Mouse (Mus musculus): ENCODE measurements around the gene Capn2. TPM values are rescaled to one million over a fixed set of nuclear protein-coding genes. Genes with fewer than 3 reads are reported as not detected.

Gene Capn2
- total RNA-seq, 2 experiments from 2014 or later = 67.3 to 72.8 TPM

DNA sequence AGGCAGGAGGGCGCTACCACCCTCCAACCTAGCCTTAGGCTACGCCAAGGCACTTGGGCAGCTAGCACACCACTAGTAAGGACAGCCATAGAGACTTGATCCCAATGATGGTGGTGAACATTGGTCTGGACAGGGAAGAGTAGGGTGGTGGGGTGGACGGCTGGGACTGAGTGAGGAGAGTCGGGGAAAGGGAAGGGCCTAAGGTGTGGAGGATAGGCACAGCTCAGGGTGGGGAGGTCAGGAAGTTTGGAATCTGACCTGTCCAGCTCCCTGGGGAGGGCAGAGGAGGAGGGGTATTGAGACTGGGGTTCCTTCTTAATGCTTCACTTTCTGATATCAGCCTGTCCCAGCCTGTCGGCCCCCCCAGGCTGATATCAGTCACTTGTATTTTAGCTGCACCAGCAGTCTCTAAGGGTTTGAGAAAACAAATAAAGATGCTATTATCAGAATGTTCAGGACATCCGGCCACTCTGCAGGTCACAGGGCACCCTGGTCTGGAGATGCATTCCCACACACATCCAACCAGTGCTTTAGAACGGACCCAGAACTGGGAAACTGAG lies 14.8 kb downstream of the Capn2 start:
- DNase-seq (ENCODE audit: low spot score in 2 of 2) = no peak

DNA sequence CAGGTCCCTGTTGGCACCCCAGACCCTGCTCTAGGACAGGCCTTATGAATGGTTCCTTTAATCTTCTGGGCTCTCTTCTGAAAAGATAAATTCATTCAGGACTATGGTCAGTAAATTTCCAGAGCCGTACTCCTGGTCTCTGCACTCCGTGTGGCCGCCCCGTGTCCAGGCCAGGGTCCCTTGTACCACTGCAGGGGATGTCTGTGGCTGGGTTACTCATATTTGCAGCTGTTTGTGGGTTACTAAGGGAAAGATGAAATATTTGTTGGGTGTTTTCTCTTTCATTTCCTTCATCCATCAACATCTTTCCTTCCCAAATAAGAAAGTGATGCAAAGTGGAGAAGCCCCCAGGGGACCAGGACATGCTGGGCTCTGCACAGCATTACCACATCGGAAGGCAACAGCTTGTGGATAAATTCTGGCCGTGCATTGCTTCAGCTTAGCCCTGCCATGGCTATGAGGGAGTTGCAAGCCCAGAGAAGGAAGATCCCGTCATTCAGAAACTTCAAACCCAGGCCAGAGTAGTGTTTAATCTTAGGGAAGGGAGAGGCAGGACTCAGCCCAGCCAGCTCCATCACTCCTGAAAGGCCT lies 15.5 kb downstream of the Capn2 start:
- no peak for DNase-seq (ENCODE audit: low spot score in 2 of 2)

DNA sequence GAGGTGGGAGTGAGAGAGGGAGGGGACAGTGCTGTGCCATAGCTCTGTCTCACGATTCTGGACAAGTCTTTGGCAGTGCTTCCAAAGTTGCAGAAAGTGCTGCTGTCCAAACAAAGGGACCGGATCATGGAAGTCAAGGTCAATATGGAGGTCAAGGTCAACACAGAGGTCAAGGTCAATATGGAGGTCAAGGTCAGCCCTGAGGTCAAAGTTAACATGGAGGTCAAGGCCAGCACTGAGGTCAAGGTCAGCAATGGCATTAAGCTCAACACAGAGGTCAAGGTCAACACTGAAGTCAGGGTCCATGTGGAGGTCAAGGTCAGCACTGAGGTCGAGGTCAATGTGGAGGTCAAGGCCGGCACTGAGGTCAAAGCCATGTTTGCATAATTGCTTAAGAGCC lies 16.6 kb downstream of the Capn2 start:
- DNase-seq (ENCODE audit: low spot score in 2 of 2) = no peak

DNA sequence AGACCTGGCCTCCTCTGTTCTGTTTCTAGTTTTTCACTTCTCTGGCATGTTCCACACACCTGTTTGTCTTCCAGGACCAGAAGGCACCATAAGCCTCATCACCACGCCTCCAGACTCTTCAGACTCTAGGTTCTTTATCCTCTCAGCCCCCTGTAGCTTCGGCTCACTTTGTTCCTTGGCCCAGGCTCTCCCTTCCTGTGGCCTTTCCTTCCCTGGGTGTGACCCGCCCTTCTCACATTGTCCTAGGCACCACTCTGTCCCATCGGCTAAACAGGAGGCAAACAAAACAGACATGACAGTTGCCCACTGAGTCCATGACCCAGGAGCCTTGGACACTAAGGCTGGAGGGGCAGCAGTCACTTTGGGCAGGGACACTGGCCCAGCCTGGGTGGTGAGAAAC lies 17.2 kb downstream of the Capn2 start:
- DNase-seq (ENCODE audit: low spot score in 2 of 2) = no peak

DNA sequence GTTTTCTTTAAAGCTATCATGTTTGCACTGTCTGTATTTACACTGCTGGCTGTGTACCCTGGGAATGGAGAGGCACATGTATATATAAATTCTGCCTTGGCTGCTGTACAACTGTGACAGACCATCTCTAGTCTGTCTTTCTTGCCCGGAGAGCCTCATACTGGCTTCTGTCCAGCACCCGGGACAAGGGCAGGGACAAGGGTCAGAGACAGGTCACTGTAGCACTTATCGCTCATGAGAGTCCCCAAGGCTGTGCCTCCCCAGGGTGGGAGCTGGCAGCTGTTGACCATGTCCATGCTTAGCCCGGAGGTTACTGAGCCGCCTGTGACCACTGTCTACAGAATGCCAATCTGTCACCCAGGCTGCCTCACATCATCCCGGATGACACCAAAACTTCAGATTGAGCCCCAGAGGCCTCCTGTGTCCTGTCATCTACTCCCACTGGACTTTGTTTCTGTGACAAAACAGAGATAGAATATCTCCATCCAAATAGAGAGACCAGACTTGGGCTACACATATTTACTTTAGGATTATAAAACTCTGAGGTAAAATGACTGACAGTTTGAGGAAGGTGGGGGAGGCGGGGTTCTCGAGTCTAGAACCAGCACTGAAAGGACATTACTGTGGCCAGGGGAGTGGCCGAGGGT lies 17.8 kb downstream of the Capn2 start:
- peak in 1 of 2 experiments; percentile 31 for DNase-seq (ENCODE audit: low spot score in 2 of 2)

DNA sequence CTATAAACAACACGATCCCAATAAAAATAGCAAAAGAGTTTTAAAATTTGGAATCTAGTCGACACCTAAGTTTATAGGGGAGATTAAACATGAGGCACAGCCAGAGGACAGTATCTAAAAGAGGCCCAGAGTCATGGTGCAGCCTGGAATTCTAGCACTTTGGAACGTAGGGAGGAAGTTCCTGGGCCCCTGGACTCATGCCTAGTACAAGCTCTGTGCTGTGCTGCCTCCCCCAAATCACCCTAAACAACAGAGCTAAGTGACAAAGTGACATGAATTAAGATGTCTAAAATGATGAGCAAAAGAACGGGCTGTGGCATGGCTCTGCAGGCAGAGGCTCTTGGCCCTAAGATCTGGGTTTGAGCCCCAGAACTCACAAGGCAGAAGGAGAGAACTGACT lies 19.7 kb downstream of the Capn2 start:
- no peak for DNase-seq (ENCODE audit: low spot score in 2 of 2)

DNA sequence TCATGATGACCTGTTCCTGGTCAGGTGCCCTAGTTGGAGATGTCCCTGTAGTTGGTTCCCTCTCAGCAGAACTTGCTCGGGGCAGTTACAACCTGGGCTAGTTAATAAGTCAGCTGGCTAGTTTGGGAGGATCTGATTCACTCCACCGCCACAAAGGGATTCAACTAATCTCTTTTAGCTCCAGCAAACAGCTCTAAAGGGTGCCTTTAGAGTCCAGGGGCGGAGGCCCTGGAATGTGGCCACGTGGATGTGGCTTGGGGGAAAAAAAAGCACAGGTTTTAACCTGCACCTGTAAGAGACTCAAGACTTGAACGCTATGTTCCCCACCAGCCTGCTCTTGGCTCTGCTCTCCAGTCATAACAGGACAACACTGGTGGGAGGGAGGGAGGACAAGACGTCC lies 20.7 kb downstream of the Capn2 start:
- no peak for DNase-seq (ENCODE audit: low spot score in 2 of 2)

DNA sequence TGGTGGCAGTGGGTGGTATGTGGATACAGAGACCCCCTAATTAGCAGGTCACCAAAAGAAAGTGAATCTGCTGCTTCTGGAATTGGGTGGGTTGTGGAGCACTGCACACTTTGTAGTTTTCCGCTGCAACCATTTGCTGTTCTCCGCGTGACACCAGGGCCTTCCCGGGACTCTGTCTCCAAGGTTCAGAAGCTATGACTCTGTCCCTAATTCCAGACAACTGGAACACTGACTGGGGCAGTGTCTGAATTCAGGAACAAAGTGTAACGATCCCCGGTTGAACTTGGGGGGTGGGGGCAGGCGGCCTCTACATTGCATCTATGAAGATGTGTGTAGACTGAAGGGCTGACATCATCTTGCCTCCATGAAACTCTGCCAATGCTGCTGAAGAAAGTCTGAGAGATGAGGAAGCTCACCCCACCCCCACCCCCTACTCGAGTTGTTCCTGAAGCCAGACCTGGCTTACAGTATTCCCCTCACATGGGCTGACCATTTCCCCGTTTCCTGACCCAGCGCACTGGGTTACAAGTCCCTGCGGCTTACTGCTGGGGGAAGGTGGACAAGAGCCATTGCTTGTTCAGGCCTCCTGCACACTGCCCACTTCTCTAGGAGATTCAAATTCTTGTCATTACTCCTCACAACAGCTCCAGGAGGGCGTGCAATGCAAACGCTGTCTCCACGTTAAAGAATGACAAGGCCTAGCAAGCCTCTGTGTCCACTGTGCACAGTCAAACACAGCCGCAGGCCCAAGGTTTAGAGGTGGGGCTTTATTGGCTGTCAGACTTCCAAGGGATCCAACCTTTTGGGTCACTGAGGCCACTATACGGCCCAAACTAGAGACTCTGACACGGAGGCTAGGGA lies 22.9 kb downstream of the Capn2 start:
- DNase-seq (ENCODE audit: low spot score in 2 of 2) = no peak

DNA sequence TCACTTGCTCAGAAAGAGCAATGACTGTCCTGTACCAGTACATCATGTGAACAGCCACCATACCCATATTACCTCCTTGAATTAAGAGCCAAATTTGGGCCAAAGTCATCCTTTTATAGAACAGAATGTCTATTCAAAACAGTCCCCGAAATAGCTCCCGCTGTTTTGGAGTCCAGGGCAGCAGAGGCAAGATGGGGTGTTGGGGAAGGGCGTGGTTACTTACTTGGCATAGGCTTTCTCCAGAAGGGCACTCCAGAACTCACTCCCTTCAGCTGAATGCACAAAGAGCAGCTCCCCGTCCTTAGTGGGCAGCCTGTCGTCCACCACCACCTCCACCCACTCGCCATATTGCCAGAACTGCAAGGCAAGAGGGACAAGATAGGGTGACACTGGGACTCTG lies 25.6 kb downstream of the Capn2 start:
- DNase-seq (ENCODE audit: low spot score in 2 of 2) = no peak

DNA sequence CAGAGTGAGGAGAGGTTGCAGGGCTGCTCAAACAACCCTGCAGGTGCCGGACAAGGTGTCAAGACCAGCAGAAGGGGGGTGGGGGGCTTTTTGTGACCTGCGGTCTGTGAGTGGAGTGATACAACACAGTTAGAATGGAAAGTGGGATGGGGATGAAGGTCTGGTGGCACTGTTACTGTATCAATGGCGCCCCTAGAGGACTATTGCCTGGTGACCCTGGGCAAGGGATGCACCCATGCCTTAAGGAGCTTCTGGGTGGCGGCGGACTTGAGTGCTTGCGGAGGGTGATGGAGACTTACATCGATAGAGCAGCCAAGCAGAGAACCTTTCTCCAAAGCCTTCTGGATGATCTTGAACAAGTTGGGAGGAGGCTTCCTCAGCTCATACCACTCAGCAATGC lies 26.8 kb downstream of the Capn2 start:
- DNase-seq (ENCODE audit: low spot score in 2 of 2) = no peak

DNA sequence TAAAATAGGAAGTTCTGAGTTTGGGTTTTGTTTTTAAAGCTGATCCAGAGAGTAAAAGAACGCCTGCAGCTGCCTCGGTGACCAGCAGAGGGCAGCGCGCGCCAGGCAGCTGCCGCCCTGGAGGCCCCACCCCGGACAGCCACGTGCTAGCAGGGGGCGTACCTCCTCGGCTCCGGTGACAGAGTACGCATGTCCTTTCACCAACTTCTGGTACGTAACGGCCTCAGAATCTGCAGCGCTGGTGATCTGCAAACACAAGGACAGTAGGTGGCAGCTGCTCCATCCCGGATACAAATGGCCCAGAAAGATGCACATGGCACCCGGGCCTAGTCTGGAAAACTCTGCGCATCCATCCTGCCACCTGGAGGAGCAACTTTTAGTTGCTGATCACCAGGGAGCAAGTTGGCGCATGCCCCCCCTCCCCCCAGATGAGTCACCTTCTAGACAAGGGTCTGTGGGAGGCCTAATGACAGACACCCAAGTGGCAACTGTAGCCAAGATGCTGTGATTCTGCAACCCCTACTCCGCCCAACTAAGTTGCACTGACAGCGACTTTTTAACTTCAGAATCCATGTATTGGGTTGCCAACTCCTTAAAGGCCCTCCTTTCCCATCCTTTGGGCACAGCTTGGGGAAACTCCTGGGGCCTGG lies 27.5 kb downstream of the Capn2 start:
- peak; percentile 71 to 85 for DNase-seq (ENCODE audit: low spot score in 2 of 2)

DNA sequence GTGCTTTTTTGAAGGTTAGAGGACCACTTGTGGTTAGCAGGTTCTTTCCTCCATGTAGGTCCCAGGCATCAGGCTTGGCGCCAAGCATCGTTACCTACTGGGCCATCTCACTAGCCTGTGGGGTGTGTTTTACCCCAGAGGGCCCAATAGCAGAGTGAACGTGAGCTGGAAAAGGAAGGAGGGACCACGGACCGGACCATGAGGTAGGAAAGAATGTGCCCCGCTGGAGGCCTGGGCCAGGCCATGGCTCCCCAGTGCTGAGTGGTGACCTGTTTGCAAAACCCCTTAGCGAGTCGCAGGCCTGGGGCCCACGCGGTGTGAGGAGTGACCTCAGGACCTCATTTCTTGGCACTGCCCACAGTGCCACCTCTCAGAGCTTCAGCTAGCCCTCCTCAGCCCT lies 28.9 kb downstream of the Capn2 start:
- DNase-seq (ENCODE audit: low spot score in 2 of 2) = no peak

DNA sequence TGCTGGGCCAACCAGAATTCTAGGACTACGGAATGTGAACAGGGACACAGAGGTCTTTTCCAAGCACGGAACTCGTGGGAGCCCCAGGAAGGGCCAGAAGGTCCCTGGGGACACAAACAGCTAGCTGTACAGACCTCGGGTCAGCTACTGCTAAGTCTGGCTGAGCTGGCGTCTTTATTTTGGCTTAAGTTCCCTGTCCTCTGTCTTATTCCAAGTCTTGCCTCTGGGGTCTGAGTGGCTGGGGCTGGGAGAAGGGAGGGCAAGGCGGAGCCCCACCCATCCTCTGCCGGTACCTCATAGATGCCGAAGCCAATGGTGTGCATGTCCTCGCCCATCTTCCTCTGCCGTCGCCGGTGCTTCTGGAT lies 33.5 kb downstream of the Capn2 start:
- no peak for DNase-seq (ENCODE audit: low spot score in 2 of 2)

DNA sequence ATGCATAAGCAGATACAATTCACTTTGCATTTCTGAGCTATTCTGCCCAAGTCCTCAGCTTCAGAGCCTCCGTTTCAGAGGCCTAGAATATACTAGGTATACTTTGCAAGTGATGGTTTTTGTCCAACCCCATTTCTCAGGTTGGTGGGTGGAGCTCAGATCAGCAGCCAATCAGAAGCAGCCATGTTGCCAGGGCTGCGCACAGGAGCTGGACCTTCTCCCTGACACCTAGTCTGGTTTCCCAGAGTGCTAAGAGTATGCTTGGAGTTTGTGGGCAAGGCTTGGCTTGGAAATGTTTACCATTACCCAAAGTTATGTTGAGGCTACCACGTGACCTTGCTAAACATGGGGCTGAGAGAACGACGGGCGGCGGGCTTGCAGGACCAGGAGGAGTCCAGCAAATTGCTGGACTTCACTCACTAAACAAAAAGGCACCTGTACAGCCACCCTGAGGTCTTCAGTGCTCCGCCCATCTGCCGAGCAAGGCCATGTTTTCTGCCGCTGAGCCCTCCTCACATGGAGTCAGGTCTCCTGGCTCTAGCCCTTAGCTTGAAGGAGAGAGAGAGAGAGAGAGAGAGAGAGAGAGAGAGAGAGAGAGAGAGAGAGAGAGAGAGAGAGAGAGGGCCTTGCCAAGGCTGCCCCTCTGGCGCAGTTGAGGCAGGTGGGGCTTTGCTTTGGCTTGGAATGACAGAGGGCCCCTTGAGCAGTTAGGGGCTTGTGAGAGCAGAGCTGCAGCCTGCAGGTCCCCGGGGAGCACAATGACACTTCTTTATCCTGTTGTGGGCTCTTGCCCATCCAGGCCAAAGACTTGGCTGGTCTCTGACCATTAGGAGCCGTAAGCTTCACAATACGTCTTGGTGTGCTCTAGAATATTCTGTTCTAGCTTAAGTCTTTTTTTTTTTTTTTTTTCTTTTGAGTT lies 34.2 kb downstream of the Capn2 start:
- DNase-seq (ENCODE audit: low spot score in 2 of 2) = no peak

DNA sequence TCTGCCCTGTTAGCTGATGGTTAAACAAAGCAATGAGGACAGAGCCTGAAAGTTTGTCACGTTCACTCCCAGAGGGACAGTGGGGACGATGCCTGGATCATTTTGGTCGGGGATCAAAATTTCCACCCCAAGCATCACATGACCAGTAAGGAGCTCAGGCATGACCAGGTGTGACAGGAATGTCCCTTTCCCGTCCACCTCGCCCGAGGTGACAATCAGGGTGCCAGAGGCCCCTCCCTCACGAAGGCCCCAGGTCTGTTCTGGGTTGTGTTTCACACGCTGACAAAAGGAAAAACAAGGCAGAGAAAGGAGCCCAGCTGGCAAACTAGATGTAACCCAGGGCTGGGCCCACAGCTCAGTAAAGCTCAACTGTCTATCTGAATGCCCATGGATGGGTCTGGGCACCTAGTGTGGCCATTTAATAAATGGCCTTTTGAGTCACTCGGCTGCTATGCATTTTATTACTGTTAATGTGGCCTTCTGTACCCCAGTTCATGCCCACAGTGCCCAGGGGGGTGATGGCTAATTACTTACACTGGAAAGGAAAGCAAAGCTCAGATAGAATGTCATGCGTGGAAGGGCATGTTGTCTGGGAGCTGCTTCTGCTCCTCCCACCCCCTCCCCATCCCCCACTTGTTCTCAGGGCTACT lies 35.6 kb downstream of the Capn2 start:
- no peak for DNase-seq (ENCODE audit: low spot score in 2 of 2)

DNA sequence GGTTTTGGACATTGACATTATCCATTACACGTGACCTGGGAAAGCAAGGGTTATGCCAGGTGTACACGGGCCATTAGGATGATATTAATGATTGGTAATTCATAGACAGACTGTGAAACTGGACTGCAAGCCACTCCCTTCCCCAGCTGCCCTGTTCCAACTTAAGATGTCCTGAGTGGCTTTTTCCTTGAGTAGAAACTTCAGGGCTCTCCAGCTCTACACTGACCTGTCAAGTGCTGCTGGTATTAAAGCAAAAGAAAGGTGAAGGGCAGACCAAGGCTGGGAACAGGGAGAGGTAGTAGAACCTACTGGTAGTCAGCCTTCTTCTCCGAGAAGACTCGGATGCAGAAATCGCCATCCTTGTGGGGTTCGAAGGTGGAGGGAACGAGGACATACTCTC lies 36.3 kb downstream of the Capn2 start:
- no peak for DNase-seq (ENCODE audit: low spot score in 2 of 2)

DNA sequence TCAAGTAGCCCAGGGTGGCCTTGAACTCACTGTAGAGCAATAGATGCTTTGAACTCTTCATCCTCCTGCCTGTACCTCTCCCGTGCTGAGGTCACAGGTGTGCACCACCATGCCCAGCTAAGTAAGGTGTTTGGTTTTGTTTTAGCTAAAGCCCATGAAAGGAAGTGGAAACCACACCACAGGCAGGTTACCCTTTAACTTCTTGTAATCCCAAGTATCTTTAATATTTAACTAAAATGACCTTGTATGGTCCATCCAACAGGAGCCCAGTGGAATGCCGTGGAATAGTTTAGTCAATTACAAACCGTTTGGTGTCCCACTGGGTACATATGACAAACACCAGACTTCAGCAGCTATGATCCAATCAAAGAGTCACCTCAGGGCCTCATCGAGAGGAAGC lies 38.5 kb downstream of the Capn2 start:
- DNase-seq (ENCODE audit: low spot score in 2 of 2) = no peak

DNA sequence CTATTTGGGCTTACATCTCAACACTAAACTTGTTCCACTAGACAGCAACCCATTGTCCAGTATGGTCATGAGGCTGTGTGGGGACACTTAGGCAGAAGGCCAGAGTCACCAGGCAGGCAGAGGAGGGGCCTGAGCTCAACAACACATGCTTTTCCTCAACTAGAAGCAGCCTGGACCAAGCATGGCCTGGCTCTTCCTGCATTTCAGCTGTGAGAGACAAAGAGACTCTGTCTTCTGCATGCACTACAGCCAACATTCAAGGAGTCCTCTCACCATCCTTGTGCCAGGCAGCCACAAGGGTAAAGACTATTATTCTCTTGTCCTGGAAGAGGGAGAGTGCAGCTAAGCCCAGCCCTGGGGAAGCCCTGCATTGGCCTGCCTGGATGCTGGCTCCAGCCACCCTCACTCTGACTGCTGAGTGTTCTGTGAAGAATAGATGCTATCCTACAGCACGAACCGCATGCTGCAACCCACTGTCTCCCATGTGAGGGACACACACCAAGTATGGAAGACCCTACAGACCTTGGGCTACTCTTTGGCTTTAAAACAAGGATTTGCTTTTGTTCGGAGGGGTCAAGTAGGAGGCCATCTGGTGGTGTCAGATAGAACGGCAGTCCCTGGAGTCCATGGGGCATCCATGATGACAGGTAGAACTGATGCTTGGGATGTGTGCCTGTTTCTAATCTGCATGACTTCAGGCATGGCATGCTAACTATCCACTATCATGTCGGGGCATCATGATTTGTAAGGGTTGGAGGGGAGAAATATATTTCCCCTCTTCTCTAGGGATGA lies 42.2 kb downstream of the Capn2 start:
- no peak for DNase-seq (ENCODE audit: low spot score in 2 of 2)

DNA sequence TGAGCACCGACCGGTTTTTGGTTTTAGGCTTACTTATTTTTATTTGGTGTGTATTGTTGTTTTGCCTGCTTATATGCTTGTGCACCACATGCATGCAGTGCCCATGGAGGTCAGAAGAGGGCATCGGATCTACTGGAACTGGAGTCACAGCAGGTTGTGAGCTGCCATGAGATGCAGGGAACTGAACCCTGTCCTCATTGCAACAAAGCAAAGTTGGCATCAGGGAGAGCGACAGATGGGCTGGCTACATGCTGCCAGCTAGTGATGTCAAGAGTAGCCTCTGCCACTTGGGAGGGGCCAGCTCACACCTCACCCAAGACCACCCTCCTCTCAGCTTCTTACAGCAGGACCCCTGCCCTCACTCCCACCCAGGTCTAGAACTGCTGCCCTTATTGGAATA lies 51.4 kb downstream of the Capn2 start:
- no peak for DNase-seq (ENCODE audit: low spot score in 2 of 2)
